Mouse (Mus musculus) MEL (cell line): ENCODE measurements at regions not wholly inside any gene's neighbourhood (a gene's known extent, or its start where the extent isn't known, plus 50 kb on each side); places are given as distances from the start of the nearest gene placed in this dataset.

Experiments used
- DNase-seq: peaks from one replicate; pipeline ENCODE4 v3.0.0; 2011; ENCODE audit warnings: low read depth, low spot score
- H3K27ac ChIP-seq: 2 replicates; pipeline ENCODE4 v1.5.1; 2012; ENCODE audit warnings: low read depth, mild to moderate bottlenecking, control low read depth, low read length, moderate library complexity; ENCODE audit not compliant: control insufficient read depth
- H3K27me3 ChIP-seq, 2 experiments: fragments of 150-350 bp in 1 of 2; sonication (generic) in 1 of 2; 2 replicates each; pipeline ENCODE4 v1.6.1; 2012; ENCODE audit warnings: low read length in 2 of 2, mild to moderate bottlenecking in 2 of 2, improper control_type of control experiment in 1 of 2, moderate library complexity in 1 of 2; ENCODE audit not compliant: insufficient read depth in 2 of 2, control insufficient read depth in 1 of 2
- H3K36me3 ChIP-seq, 2 experiments: 2 replicates each; pipeline ENCODE4 v1.6.1; 2012 to 2014; ENCODE audit warnings: low read length in 2 of 2, improper control_type of control experiment in 1 of 2, inconsistent platforms in 1 of 2, mild to moderate bottlenecking in 1 of 2; ENCODE audit not compliant: insufficient read depth in 2 of 2, control insufficient read depth in 1 of 2
- H3K4me1 ChIP-seq, 2 experiments: fragments of 150-350 bp in 1 of 2; sonication (generic) in 1 of 2; 2 replicates each; pipeline ENCODE4 v1.6.1; 2012; ENCODE audit warnings: low read length in 2 of 2, improper control_type of control experiment in 1 of 2, mild to moderate bottlenecking in 1 of 2; ENCODE audit not compliant: insufficient read depth in 2 of 2, control insufficient read depth in 1 of 2
- H3K4me3 ChIP-seq, 2 experiments: fragments of 150-350 bp in 1 of 2; sonication (generic) in 1 of 2; 2 replicates each; pipeline ENCODE4 v1.5.1; 2012; ENCODE audit warnings: low read depth in 2 of 2, low read length in 2 of 2, mild to moderate bottlenecking in 2 of 2, moderate library complexity in 2 of 2, control low read depth in 1 of 2, improper control_type of control experiment in 1 of 2; ENCODE audit not compliant: control insufficient read depth in 1 of 2, insufficient read depth in 1 of 2
- H3K79me2 ChIP-seq: 2 replicates; pipeline ENCODE4 v1.6.1; 2012; ENCODE audit warnings: mild to moderate bottlenecking, low read length, moderate library complexity; ENCODE audit not compliant: control insufficient read depth, poor library complexity, insufficient read depth
- H3K9ac ChIP-seq: 2 replicates; pipeline ENCODE4 v1.6.1; 2012; ENCODE audit warnings: low read depth, mild to moderate bottlenecking, control low read depth, low read length, moderate library complexity; ENCODE audit not compliant: control insufficient read depth, poor library complexity, severe bottlenecking
- H3K9me3 ChIP-seq: fragments of 150-350 bp; sonication (generic); replicated peaks from 2 replicates; pipeline ENCODE4 v1.6.1; 2012; ENCODE audit warnings: mild to moderate bottlenecking, low read length, improper control_type of control experiment, moderate library complexity; ENCODE audit not compliant: insufficient read depth
- BHLHE40 ChIP-seq: IDR thresholded peaks from 2 replicates; pipeline ENCODE4 v1.6.1; 2012; ENCODE audit warnings: low read depth, mild to moderate bottlenecking, inconsistent platforms, low read length, improper control_type of control experiment, borderline replicate concordance
- CHD1 ChIP-seq: IDR thresholded peaks from 2 replicates; pipeline ENCODE4 v1.6.1; 2012; ENCODE audit warnings: low read depth, mild to moderate bottlenecking, inconsistent platforms, low read length, improper control_type of control experiment
- CHD2 ChIP-seq: IDR thresholded peaks from 2 replicates; pipeline ENCODE4 v1.6.1; 2011; ENCODE audit warnings: low read length, improper control_type of control experiment
- CTCF ChIP-seq, 3 experiments: IDR thresholded peaks in 2 of 3; conservative IDR thresholded peaks in 1 of 3; 2 replicates each; pipeline ENCODE4 v1.5.1; 2011 to 2012; ENCODE audit warnings: low read length in 3 of 3, low read depth in 2 of 3, mild to moderate bottlenecking in 2 of 3, improper control_type of control experiment in 1 of 3, inconsistent platforms in 1 of 3, mixed read lengths in 1 of 3, moderate library complexity in 1 of 3; ENCODE audit not compliant: control insufficient read depth in 1 of 3, insufficient read depth in 1 of 3, poor library complexity in 1 of 3, severe bottlenecking in 1 of 3
- E2F4 ChIP-seq: IDR thresholded peaks from 2 replicates; pipeline ENCODE4 v1.6.1; 2011; ENCODE audit warnings: low read depth, low read length, improper control_type of control experiment, borderline replicate concordance
- ELF1 ChIP-seq: IDR thresholded peaks from 2 replicates; pipeline ENCODE4 v1.6.1; 2014; ENCODE audit warnings: low read depth, mild to moderate bottlenecking, inconsistent platforms, low read length, improper control_type of control experiment, moderate library complexity
- EP300 ChIP-seq, 2 experiments: IDR thresholded peaks; 2 replicates each; pipeline ENCODE4 v1.6.1; 2011; ENCODE audit warnings: improper control_type of control experiment in 2 of 2, low read length in 2 of 2, low read depth in 1 of 2, mild to moderate bottlenecking in 1 of 2
- ETS1 ChIP-seq: IDR thresholded peaks from 2 replicates; pipeline ENCODE4 v1.6.1; 2012; ENCODE audit warnings: low read depth, mild to moderate bottlenecking, inconsistent platforms, low read length, improper control_type of control experiment, moderate library complexity
- GABPA ChIP-seq: IDR thresholded peaks from 2 replicates; pipeline ENCODE4 v1.6.1; 2012; ENCODE audit warnings: low read depth, mild to moderate bottlenecking, inconsistent platforms, low read length, improper control_type of control experiment, moderate library complexity
- GATA1 ChIP-seq: IDR thresholded peaks from 2 replicates; pipeline ENCODE4 v1.6.1; 2011; ENCODE audit warnings: low read depth, low read length, improper control_type of control experiment
- HCFC1 ChIP-seq: IDR thresholded peaks from 2 replicates; pipeline ENCODE4 v1.6.1; 2012; ENCODE audit warnings: low read depth, mild to moderate bottlenecking, inconsistent platforms, low read length, improper control_type of control experiment, moderate library complexity
- KAT2A ChIP-seq: conservative IDR thresholded peaks from 2 replicates; pipeline ENCODE4 v1.6.1; 2012; ENCODE audit warnings: low read depth, low read length, improper control_type of control experiment, inconsistent platforms
- MAFK ChIP-seq: IDR thresholded peaks from 2 replicates; pipeline ENCODE4 v1.6.1; 2011; ENCODE audit warnings: low read depth, mild to moderate bottlenecking, low read length, improper control_type of control experiment, borderline replicate concordance
- MAX ChIP-seq: IDR thresholded peaks from 2 replicates; pipeline ENCODE4 v1.6.1; 2011; ENCODE audit warnings: low read length, improper control_type of control experiment
- MAZ ChIP-seq: IDR thresholded peaks from 2 replicates; pipeline ENCODE4 v1.6.1; 2012; ENCODE audit warnings: low read depth, mild to moderate bottlenecking, inconsistent platforms, low read length, improper control_type of control experiment
- MEF2A ChIP-seq: IDR thresholded peaks from 2 replicates; pipeline ENCODE4 v1.6.1; 2014; ENCODE audit warnings: low read depth, mild to moderate bottlenecking, inconsistent platforms, low read length, improper control_type of control experiment; ENCODE audit not compliant: poor library complexity, insufficient replicate concordance, severe bottlenecking; ENCODE audit errors: extremely low read depth
- MXI1 ChIP-seq: IDR thresholded peaks from 2 replicates; pipeline ENCODE4 v1.6.1; 2011; ENCODE audit warnings: mild to moderate bottlenecking, low read depth, low read length, improper control_type of control experiment
- MYB ChIP-seq: IDR thresholded peaks from 2 replicates; pipeline ENCODE4 v1.6.1; 2011; ENCODE audit warnings: mild to moderate bottlenecking, low read depth, low read length, improper control_type of control experiment
- MYC ChIP-seq: IDR thresholded peaks from 2 replicates; pipeline ENCODE4 v1.6.1; 2011; ENCODE audit warnings: low read depth, mild to moderate bottlenecking, low read length, improper control_type of control experiment, moderate library complexity
- NELFE ChIP-seq: IDR thresholded peaks from 2 replicates; pipeline ENCODE4 v1.6.1; 2011; ENCODE audit warnings: low read depth, low read length, improper control_type of control experiment
- NRF1 ChIP-seq: IDR thresholded peaks from 2 replicates; pipeline ENCODE4 v1.6.1; 2014; ENCODE audit warnings: low read depth, mild to moderate bottlenecking, inconsistent platforms, low read length, improper control_type of control experiment, moderate library complexity; ENCODE audit not compliant: poor library complexity, insufficient read depth, severe bottlenecking
- POLR2A ChIP-seq, 2 experiments: IDR thresholded peaks; 2 replicates each; pipeline ENCODE4 v1.6.1; 2011 to 2012; ENCODE audit warnings: low read length in 2 of 2, mild to moderate bottlenecking in 2 of 2, control low read depth in 1 of 2, improper control_type of control experiment in 1 of 2, low read depth in 1 of 2, moderate library complexity in 1 of 2; ENCODE audit not compliant: control insufficient read depth in 1 of 2, insufficient read depth in 1 of 2, poor library complexity in 1 of 2
- POLR2AphosphoS5 ChIP-seq: IDR thresholded peaks from 2 replicates; pipeline ENCODE4 v1.6.1; 2012; ENCODE audit warnings: low read depth, borderline replicate concordance, mild to moderate bottlenecking, inconsistent platforms, low read length, moderate library complexity, mixed read lengths
- RAD21 ChIP-seq: IDR thresholded peaks from 2 replicates; pipeline ENCODE4 v1.6.1; 2011; ENCODE audit warnings: mild to moderate bottlenecking, low read depth, low read length, improper control_type of control experiment
- RCOR1 ChIP-seq: IDR thresholded peaks from 2 replicates; pipeline ENCODE4 v1.6.1; 2012; ENCODE audit warnings: low read depth, mild to moderate bottlenecking, inconsistent platforms, low read length, improper control_type of control experiment
- SIN3A ChIP-seq: IDR thresholded peaks from 2 replicates; pipeline ENCODE4 v1.6.1; 2012; ENCODE audit warnings: low read length, improper control_type of control experiment, inconsistent platforms
- SMC3 ChIP-seq: IDR thresholded peaks from 2 replicates; pipeline ENCODE4 v1.6.1; 2011; ENCODE audit warnings: low read depth, low read length, improper control_type of control experiment
- TAL1 ChIP-seq: IDR thresholded peaks from 2 replicates; pipeline ENCODE4 v1.6.1; 2012; ENCODE audit warnings: mild to moderate bottlenecking, inconsistent platforms, low read length, moderate library complexity, mixed read lengths
- TBP ChIP-seq: IDR thresholded peaks from 2 replicates; pipeline ENCODE4 v1.8.0; 2011; ENCODE audit warnings: low read depth, low read length, improper control_type of control experiment
- TCF12 ChIP-seq: IDR thresholded peaks from 2 replicates; pipeline ENCODE4 v1.6.1; 2014; ENCODE audit warnings: low read depth, mild to moderate bottlenecking, inconsistent platforms, low read length, improper control_type of control experiment, moderate library complexity
- UBTF ChIP-seq: IDR thresholded peaks from 2 replicates; pipeline ENCODE4 v1.6.1; 2012; ENCODE audit warnings: low read depth, mild to moderate bottlenecking, inconsistent platforms, low read length, improper control_type of control experiment, moderate library complexity, borderline replicate concordance; ENCODE audit not compliant: insufficient read depth
- USF1 ChIP-seq: IDR thresholded peaks from 2 replicates; pipeline ENCODE4 v1.6.1; 2014; ENCODE audit warnings: low read depth, mild to moderate bottlenecking, inconsistent platforms, low read length, improper control_type of control experiment, moderate library complexity
- USF2 ChIP-seq, 2 experiments: IDR thresholded peaks; 2 replicates each; pipeline ENCODE4 v1.6.1; 2011 to 2012; ENCODE audit warnings: improper control_type of control experiment in 2 of 2, low read length in 2 of 2, borderline replicate concordance in 1 of 2, inconsistent platforms in 1 of 2, low read depth in 1 of 2, mild to moderate bottlenecking in 1 of 2; ENCODE audit not compliant: insufficient read depth in 1 of 2
- ZC3H11A ChIP-seq: IDR thresholded peaks from 2 replicates; pipeline ENCODE4 v1.6.1; 2012; ENCODE audit warnings: low read depth, mild to moderate bottlenecking, inconsistent platforms, low read length, improper control_type of control experiment
- ZKSCAN1 ChIP-seq: IDR thresholded peaks from 2 replicates; pipeline ENCODE4 v1.6.1; 2012; ENCODE audit warnings: low read depth, mild to moderate bottlenecking, inconsistent platforms, low read length, improper control_type of control experiment, moderate library complexity
- ZMIZ1 ChIP-seq: IDR thresholded peaks from 2 replicates; pipeline ENCODE4 v1.6.1; 2012; ENCODE audit warnings: low read depth, mild to moderate bottlenecking, inconsistent platforms, low read length, improper control_type of control experiment, moderate library complexity

GRCm38 (mm10) chr3:52197982-52198750, 70.0 kb upstream of the Foxo1 start:
- Histone ChIP-seq H3K4me1 (peaks cover 6 to 25% of the 10 kb centered on the region in 2 experiments; a peak in 3 of 4 replicates), H3K4me3 (peak overlapping the region; percentile 33 to 49), H3K79me2 (no peaks in the 10 kb centered on the region), H3K27ac (no peak overlapping the region), H3K9ac (peak overlapping the region; percentile 46), H3K27me3 (peaks cover 0 to 1% of the 10 kb centered on the region in 2 experiments; a peak in 2 of 4 replicates), H3K9me3 (no peaks in the 10 kb centered on the region), H3K36me3 (peaks cover 0 to 17% of the 10 kb centered on the region in 2 experiments; a peak in 2 of 4 replicates)
- peak; percentile 81 for DNase-seq
- TF ChIP-seq CHD2, result no peak
- TF ChIP-seq ETS1, result 0 out of 2 replicates have a peak, but pooled peaks have one; percentile 29
- TF ChIP-seq MAX, result peak; percentile 73
- TF ChIP-seq KAT2A, result no peak
- TF ChIP-seq GABPA, result no peak
- TF ChIP-seq MEF2A, result no peak
- TF ChIP-seq NRF1, result no peak
- no peak for TF ChIP-seq ELF1
- TF ChIP-seq TAL1, result no peak
- TF ChIP-seq RAD21, result no peak
- no peak for TF ChIP-seq GATA1
- no peak for TF ChIP-seq MYB
- TF ChIP-seq MXI1, result peak; percentile 40; the same call in 1 of the 2 replicates
- TF ChIP-seq SIN3A, result no peak
- no peak for TF ChIP-seq MAZ
- TF ChIP-seq CHD1, result no peak
- peak in 1 of 2 experiments; percentile 15; a peak in 1 of 4 replicates for TF ChIP-seq USF2 (IDR thresholded peaks at IDR 0.05; ENCODE audit: borderline replicate concordance in 1 of 2, insufficient read depth in 1 of 2, low read depth in 1 of 2, low read length in 2 of 2)
- TF ChIP-seq USF1, result peak; percentile 80
- TF ChIP-seq POLR2AphosphoS5, result no peak
- TF ChIP-seq RCOR1, result peak; percentile 56; the same call in 1 of the 2 replicates
- TF ChIP-seq NELFE, result no peak
- TF ChIP-seq TBP, result no peak
- TF ChIP-seq TCF12, result no peak
- peak in 1 of 2 experiments; percentile 27; a peak in 1 of 4 replicates for TF ChIP-seq EP300 (IDR thresholded peaks at IDR 0.05; ENCODE audit: low read depth in 1 of 2, low read length in 2 of 2)
- TF ChIP-seq ZC3H11A, result no peak
- TF ChIP-seq ZMIZ1, result no peak
- no peak for TF ChIP-seq ZKSCAN1
- no peak for TF ChIP-seq POLR2A (IDR thresholded peaks at IDR 0.05; ENCODE audit: control insufficient read depth in 1 of 2, insufficient read depth in 1 of 2, low read depth in 1 of 2, low read length in 2 of 2, poor library complexity in 1 of 2)
- no peak for TF ChIP-seq UBTF
- TF ChIP-seq BHLHE40, result no peak
- no peak for TF ChIP-seq HCFC1
- TF ChIP-seq MAFK, result no peak
- no peak; the same call in 1 of the 2 replicates for TF ChIP-seq MYC
- no peak for TF ChIP-seq E2F4
- no peak for TF ChIP-seq CTCF (IDR thresholded peaks at IDR 0.05 in 2 of 3, conservative IDR thresholded peaks at IDR 0.05 in 1 of 3; ENCODE audit: control insufficient read depth in 1 of 3, insufficient read depth in 1 of 3, low read depth in 2 of 3, low read length in 3 of 3, poor library complexity in 1 of 3, severe bottlenecking in 1 of 3)
- TF ChIP-seq SMC3, result no peak
